Mouse (Mus musculus): Measurements from ENCODE around the gene Efnb1. TPM values are rescaled to one million over a fixed set of nuclear protein-coding genes. Genes with fewer than 3 reads are reported as not detected.

Efnb1 gene
- polyA plus RNA-seq, 1 experiment from 2014 or later = 18.3 TPM

GRCm38 (mm10) chrX:99186497-99187435 lies 50.8 kb downstream of the Efnb1 start:
- no peaks in the 10 kb centered on the region for H3K9me3 ChIP-seq (ENCODE audit: control insufficient read depth, low read length)
- H3K27ac ChIP-seq (replicated peaks) = no peak overlapping the region
- ATAC-seq (ENCODE audit: low FRiP score, low TSS enrichment) = no peak
- DNase-seq (ENCODE audit: low spot score) = no peak
- no peak overlapping the region for H3K9ac ChIP-seq (ENCODE audit: low read length)
- H3K4me3 ChIP-seq (ENCODE audit: low read depth, low read length) = no peak overlapping the region
- H3K27me3 ChIP-seq (ENCODE audit: control insufficient read depth, insufficient read depth, low read length) = no peaks in the 10 kb centered on the region
- 60% methylated on average over 9 of the region's 10 CpGs for WGBS
- H3K4me1 ChIP-seq (replicated peaks; ENCODE audit: control insufficient read depth, insufficient read depth) = no peaks in the 10 kb centered on the region
- TF ChIP-seq CTCF (IDR thresholded peaks at IDR 0.05; ENCODE audit: low read depth) (no peak), EP300 (optimal IDR thresholded peaks at IDR 0.05) (no peak)
- no peaks in the 10 kb centered on the region for H3K36me3 ChIP-seq (ENCODE audit: control insufficient read depth, insufficient read depth, low read length)
- no peak overlapping the region for H3K4me2 ChIP-seq (replicated peaks; ENCODE audit: low read depth)

GRCm38 (mm10) chrX:99191441-99192087 lies 55.6 kb downstream of the Efnb1 start:
- no peak for DNase-seq (ENCODE audit: low spot score)
- no peak for ATAC-seq (ENCODE audit: low FRiP score, low TSS enrichment)
- Histone ChIP-seq H3K9ac (ENCODE audit: low read length) (no peak overlapping the region), H3K36me3 (ENCODE audit: control insufficient read depth, insufficient read depth, low read length) (no peaks in the 10 kb centered on the region), H3K4me2 (replicated peaks; ENCODE audit: low read depth) (no peak overlapping the region), H3K27ac (replicated peaks) (no peak overlapping the region), H3K27me3 (ENCODE audit: control insufficient read depth, insufficient read depth, low read length) (no peaks in the 10 kb centered on the region), H3K4me1 (replicated peaks; ENCODE audit: control insufficient read depth, insufficient read depth) (no peaks in the 10 kb centered on the region), H3K4me3 (ENCODE audit: low read depth, low read length) (no peak overlapping the region), H3K9me3 (ENCODE audit: control insufficient read depth, low read length) (no peaks in the 10 kb centered on the region)
- 59% methylated on average over 10 of the region's 10 CpGs for WGBS
- no peak for TF ChIP-seq CTCF (IDR thresholded peaks at IDR 0.05; ENCODE audit: low read depth)
- TF ChIP-seq EP300 (optimal IDR thresholded peaks at IDR 0.05) = no peak

GRCm38 (mm10) chrX:99196910-99197309 lies 61.0 kb downstream of the Efnb1 start:
- Histone ChIP-seq H3K36me3 (ENCODE audit: control insufficient read depth, insufficient read depth, low read length) (no peaks in the 10 kb centered on the region), H3K27me3 (ENCODE audit: control insufficient read depth, insufficient read depth, low read length) (no peaks in the 10 kb centered on the region), H3K4me2 (replicated peaks; ENCODE audit: low read depth) (no peak overlapping the region), H3K9me3 (ENCODE audit: control insufficient read depth, low read length) (no peaks in the 10 kb centered on the region), H3K4me1 (replicated peaks; ENCODE audit: control insufficient read depth, insufficient read depth) (no peaks in the 10 kb centered on the region), H3K27ac (replicated peaks) (no peak overlapping the region), H3K9ac (ENCODE audit: low read length) (no peak overlapping the region), H3K4me3 (ENCODE audit: low read depth, low read length) (no peak overlapping the region)
- TF ChIP-seq EP300 (optimal IDR thresholded peaks at IDR 0.05) (no peak), CTCF (IDR thresholded peaks at IDR 0.05; ENCODE audit: low read depth) (no peak)
- ATAC-seq (ENCODE audit: low FRiP score, low TSS enrichment) (no peak), DNase-seq (ENCODE audit: low spot score) (no peak)
- WGBS = 44% methylated on average over 8 of the region's 9 CpGs

- WGBS = 48% methylated on average over 7 of the region's 9 CpGs
- H3K27me3 ChIP-seq (ENCODE audit: control insufficient read depth, insufficient read depth, low read length) = no peaks in the 10 kb centered on the region
- no peak for TF ChIP-seq CTCF (IDR thresholded peaks at IDR 0.05; ENCODE audit: low read depth)
- TF ChIP-seq EP300 (optimal IDR thresholded peaks at IDR 0.05) = no peak
- H3K9ac ChIP-seq (ENCODE audit: low read length) = peak overlapping the region; percentile 13; the same call in 1 of the 2 replicates
- H3K27ac ChIP-seq (replicated peaks) = peak overlapping the region; percentile 30; the same call in 1 of the 2 replicates
- DNase-seq (ENCODE audit: low spot score) (no peak), ATAC-seq (ENCODE audit: low FRiP score, low TSS enrichment) (0 out of 2 replicates have a peak, but pooled peaks have one; percentile 31)
- no peaks in the 10 kb centered on the region for H3K4me1 ChIP-seq (replicated peaks; ENCODE audit: control insufficient read depth, insufficient read depth)
- H3K9me3 ChIP-seq (ENCODE audit: control insufficient read depth, low read length) = no peaks in the 10 kb centered on the region
- peak overlapping the region; percentile 48 for H3K4me2 ChIP-seq (replicated peaks; ENCODE audit: low read depth)
- peak overlapping the region; percentile 27 for H3K4me3 ChIP-seq (ENCODE audit: low read depth, low read length)
- H3K36me3 ChIP-seq (ENCODE audit: control insufficient read depth, insufficient read depth, low read length) = no peaks in the 10 kb centered on the region
Measured at GRCm38 (mm10) chrX:99198532-99198931, 62.6 kb downstream of the Efnb1 start.

Other genes starting within 250 kb of the Efnb1 start
- gene Ophn1, start 245.1 kb upstream of the Efnb1 start, polyA plus RNA-seq (2015; fragmentation: Nextera tagmentation; extraction: Ambion mirVana) = 6.7 and 7.0 TPM in 2 replicates
- 31.1 and 32.4 TPM in 2 replicates for gene Yipf6, start 199.8 kb upstream of the Efnb1 start, polyA plus RNA-seq (2015; fragmentation: Nextera tagmentation; extraction: Ambion mirVana)
- 3.1 and 3.2 TPM in 2 replicates for gene Stard8, start 132.9 kb upstream of the Efnb1 start, polyA plus RNA-seq (2015; fragmentation: Nextera tagmentation; extraction: Ambion mirVana)